Mouse (Mus musculus) spleen, adult 18-20 months (tissue): Measurements from ENCODE around the gene Slc43a2.

Experiments
- DNase-seq, 2 experiments: peaks; one replicate each; pipeline ENCODE4 v3.0.0; 2022; ENCODE audit warnings: mixed read lengths in 2 of 2

The Slc43a2 gene

DNA sequence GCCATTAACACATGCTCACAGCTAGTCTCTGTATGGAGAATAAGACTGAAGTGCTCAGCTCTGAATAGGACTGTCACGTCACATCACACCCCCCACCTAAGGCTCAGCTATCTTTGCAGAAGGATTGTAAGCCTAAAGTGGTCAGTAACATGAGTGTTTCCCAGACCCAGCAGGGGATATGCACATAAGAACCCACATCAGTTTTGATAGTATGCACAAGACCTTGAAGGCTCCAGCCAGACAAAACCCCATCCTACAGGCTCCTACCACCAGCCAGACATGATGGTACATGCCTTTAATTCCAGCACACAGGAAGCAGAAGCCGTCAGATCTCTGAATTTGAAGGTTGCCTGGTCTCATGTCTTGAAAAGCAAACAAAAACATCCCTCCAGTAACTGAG, 78.5 kb downstream of the Slc43a2 start:
- DNase-seq = no peak

DNA sequence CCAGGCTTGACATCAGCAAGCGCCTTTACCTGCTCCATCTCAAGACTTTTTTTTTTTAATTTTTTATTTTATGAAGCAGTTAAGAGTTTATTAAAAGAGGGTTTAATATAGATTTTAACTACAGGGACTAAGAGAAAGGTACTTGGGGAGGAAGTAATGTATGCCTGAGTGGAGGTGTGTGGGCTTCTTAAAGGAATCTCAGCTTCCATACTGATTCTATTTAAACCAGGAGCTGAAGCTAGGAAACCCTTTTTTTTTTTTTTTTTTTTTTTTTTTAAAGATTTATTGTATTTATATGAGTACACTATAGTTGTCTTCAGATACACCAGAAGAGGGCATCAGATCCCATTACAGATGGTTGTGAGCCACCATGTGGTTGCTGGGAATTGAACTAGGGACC, 83.3 kb downstream of the Slc43a2 start:
- no peak for DNase-seq

DNA sequence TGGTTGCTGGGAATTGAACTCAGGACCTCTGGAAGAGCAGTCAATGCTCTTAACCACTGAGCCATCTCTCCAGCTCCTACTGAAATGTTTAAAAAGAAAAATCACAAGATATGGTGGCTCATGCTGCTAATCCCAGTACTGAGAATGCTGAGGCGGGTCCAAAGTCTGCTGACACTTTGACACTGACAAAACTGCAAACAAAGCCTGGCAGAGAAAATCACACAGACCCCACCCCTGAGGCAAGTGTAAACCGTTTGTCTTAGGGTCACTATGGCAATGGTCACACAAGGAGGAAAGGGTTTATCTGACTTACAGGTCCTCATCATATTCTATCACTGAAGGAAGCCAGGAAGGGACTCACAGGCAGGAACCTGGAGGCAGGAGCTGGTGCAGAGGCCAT, 84.1 kb downstream of the Slc43a2 start:
- DNase-seq = no peak

DNA sequence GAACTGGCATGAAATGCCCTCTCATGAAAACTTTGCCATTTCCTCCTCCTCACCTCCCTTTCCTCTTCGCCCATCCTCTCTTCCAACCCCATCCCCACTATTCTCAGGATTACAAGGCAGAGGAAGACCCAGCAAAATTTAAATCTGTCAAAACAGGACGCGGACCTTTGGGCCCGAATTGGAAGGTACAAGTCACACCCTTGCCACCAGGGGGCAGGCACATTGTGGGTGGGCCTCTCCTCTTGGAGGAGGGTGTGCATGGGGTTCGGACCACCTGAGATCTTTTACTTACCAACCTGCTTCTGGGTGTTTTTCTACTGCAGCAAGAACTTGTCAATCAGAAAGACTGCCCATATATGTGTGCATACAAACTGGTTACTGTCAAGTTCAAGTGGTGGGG, 87.6 kb downstream of the Slc43a2 start:
- peak in 1 of 2 experiments; percentile 44 for DNase-seq

DNA sequence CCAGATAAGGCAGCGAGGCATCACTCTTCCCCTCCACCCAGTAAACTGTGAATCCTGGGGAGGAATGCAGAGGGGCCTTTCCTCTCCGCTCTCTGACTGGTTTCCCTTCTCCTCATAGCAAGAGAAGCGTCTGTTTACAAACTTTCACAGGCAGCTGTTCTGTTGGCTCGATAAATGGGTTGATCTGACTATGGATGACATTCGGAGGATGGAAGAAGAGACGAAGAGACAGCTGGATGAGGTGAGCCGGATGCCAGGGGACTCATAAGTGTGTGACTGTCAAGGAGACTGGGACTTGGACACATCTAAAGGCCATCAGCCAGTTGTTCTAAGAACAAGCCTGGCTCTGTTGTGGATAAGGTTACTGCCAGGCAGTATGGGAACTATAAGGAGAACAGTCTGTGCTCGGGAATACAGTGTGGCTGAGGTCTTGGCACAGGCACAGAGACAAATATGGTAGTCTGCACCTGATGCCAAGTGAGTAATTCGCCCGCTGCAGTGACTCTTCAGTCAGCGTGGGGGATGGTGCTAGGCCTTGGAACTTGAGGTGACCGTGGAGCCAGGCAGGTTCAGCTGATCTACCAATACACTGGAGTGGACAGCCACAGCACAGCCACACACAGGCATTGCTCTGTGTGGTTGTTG, 88.8 kb downstream of the Slc43a2 start:
- DNase-seq = no peak

DNA sequence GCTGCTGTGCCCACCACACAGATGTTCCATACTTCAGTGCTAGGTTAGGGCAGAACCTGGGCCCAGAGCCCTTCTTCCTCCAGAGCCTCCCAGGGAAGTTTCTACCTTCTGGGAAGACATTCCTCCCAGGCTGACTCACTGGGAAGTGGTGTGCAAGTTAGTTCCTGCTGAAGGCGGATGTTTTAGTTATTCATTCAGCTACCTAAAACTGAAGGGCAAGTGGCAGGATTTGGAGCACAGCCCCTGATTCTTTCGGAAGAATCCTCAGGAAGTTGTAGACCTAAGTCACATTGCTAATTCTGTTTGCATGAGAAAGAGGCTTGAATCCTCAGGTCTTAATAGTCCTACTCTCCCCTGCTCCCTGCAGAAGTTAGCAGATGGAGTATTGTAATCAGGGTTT, 89.9 kb downstream of the Slc43a2 start:
- DNase-seq = no peak

DNA sequence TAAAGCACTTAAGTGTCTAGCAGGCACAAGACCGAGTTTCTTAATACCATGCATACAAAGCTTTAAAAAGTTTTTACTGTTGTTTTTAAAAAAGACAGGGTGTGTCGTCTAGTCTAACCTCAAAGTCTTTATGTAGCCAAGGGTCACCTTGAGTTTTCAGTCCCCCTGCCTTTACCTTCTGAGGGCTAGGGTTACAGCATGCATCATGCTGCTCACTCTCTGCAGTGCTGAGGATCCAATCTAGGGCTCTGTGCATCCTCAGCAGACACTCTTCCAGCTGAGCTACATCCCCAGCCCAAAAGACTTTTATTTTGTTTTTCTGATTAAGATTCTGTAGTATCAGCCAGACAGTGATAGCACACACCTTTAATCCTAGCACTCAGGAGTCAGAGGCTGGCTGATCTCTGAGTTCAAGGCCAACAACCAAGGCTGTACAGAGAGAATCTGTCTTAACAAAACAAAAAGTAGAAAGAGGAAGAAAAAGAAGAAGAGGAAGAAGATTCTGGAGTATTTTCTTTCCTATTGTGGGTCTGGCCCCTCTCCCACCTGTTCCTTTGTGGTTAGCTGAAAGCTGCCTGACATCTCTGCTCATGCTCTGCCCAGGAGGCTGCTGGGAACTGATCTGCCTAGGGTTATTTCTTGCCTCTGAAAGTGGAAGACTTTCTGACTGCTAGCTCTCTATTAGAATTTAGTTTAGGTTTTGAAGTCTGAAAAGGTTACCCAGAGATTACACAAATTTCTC, 91.3 kb downstream of the Slc43a2 start:
- DNase-seq = no peak

DNA sequence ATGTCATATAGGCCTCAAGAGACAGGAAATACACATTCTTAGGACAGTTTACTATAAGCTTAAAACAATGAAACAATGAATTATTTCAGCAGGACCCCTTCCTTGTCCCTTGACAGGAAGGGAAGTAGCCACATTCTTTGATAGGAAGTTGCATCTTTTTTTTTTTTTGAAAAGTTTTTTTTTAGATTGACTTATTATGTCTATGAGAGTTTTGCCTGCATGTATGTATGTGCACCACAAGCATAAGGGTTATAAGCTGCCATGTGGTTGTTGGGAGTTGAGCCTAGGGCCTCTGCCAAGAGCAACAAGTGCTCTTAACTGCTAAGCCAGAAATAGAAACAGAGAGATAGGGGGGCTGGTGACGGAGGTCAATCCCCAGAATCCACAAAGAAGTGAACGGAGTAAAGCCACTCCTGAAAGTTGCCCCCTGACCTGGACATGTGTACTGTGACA, 92.6 kb downstream of the Slc43a2 start:
- DNase-seq = no peak

DNA sequence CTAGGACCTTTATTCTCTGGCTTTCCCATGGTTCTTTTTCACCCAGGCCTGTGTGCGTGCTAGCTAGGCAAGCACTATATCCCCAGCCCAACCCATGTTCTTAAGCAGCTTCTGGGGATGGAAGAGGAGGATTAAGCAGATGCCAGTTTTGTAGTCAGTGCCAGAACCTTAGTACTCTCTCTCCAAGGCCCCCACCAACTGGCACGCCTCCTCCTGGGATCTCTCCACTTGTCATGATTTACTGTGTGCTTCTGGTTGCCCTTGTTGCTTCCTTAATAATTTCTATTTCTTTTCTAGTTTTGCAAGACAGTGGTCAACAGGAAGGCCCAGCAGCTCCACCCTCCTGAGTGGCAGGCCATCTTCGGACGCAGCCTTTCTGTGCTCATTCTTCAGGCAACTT, 94.3 kb downstream of the Slc43a2 start:
- no peak for DNase-seq
